Mouse (Mus musculus): Measurements from ENCODE around the gene Blm. TPM values are rescaled to one million over a fixed set of nuclear protein-coding genes. Genes with fewer than 3 reads are reported as not detected.

Blm gene
- polyA plus RNA-seq (2015; fragmentation: Nextera tagmentation; extraction: Ambion mirVana): 13.0 and 15.3 TPM in 2 replicates

DNA sequence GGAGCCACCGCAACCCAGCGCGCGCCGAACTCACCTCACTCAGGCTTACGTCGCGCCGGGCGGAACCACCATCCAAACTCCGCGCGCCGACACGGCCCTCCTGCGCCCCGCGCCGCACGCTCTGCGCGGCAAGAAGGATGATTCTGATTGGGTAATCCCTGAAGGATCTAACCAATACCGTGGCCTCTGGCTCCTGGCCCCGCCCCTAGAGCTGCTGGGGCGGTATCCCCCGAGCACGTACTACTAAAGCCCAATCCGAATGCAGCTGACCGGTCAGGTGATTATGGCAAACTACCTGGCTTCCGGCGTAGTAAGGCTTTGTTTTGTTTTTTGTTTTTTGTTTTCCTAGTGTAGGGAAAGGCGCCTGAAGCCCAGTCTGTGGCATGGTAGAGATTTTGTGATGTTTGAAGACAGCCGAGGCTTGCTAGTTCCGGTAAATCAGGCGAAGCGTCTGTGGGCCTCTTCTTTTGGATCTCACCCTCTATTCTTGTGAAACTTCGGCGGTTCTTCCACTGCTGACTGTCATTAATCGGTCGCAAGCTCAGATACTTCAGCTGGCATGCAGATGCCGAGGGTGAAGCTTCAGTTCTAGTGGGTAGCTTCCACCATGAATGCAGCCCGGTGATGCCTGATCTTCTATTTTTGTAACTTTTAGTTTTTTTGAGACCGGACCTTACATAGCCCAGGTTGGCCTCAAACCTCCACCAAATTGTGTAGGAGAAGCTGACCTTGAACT lies at the start of gene Blm:
TSS of gene Blm (minus strand) at position 111 of the 736 bp plus-strand sequence.
- WGBS: under 1% methylated on average over 43 of the region's 43 CpGs
- Histone ChIP-seq H3K27me3 (no peaks in the 10 kb centered on the region), H3K4me2 (peak within 1 kb of the TSS; percentile 87), H3K4me3 (peak within 1 kb of the TSS; percentile 63), H3K27ac (peak within 1 kb of the TSS; percentile 80), H3K36me3 (no peaks in the 10 kb centered on the region), H3K9ac (peak within 1 kb of the TSS; percentile 73), H3K9me3 (replicated peaks) (no peaks in the 10 kb centered on the region), H3K4me1 (replicated peaks) (peaks cover 12% of the 10 kb centered on the region)
- peak; percentile 100 for ATAC-seq (replicated peaks; ENCODE audit: insufficient number of reproducible peaks, insufficient read depth, low FRiP score, low read depth)

DNA sequence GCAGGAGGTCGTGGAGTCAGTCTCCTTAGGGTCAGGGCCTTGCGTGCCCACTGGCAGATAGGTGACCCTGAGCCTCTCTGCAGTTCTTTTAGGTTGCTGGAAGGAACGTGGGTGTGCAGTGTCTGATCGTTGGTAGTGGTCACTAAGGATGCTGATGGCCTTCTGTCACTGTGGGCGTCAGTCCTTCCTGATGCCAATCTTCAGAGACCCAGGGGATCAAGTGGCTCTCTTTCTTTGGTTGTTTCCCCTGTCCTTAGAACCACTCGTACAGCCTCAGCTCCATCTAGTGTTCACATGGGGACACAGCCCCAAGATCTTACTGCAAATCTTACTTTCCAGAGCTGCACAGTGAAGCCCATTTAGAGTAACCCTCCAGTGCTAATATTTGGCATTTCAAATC lies 49.1 kb upstream of the Blm start:
- H3K9me3 ChIP-seq (replicated peaks): no peaks in the 10 kb centered on the region
- 28% methylated on average over 6 of the region's 6 CpGs for WGBS
- ATAC-seq (replicated peaks; ENCODE audit: insufficient number of reproducible peaks, insufficient read depth, low FRiP score, low read depth): 0 out of 2 replicates have a peak, but pooled peaks have one; percentile 40
- peak overlapping the region; percentile 73; the same call in 1 of the 2 replicates for H3K27ac ChIP-seq
- H3K4me3 ChIP-seq: no peak overlapping the region
- no peak overlapping the region for H3K4me2 ChIP-seq
- peaks cover 3% of the 10 kb centered on the region; the same call in 1 of the 2 replicates for H3K27me3 ChIP-seq
- H3K4me1 ChIP-seq (replicated peaks): peaks cover 22% of the 10 kb centered on the region
- no peak overlapping the region for H3K9ac ChIP-seq
- H3K36me3 ChIP-seq: 0 out of 2 replicates have a peak, but pooled peaks cover under 1% of the 10 kb centered on the region

DNA sequence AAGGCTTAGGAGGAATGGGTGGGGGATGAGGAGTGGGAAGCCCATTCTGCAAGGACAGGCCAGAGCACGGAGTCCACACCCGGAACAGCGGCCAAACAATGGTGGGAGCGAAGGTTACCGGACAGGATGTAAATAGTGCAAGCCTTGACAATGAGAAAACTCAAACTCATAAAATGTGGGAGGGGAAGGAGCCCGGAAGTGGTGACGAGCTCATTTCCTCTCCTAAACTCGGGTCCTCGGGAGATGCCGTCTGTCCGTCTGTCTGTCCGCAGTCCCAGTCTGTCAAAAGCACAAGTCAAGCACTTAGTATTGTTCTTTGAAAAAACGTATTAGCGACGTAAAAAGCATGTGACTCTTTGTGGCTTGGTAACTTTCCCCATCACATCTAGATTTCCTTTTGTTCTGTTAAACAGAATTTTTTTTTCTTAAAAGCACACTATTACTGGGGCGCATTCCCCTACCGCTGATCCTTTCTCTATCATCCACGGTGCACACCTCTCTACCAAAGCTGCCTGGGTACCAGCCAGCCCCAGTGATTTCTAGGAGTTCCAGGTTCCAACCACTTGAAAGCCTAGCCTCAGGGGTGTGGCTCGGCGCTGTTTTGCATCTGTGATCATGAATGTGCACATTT lies 48.0 kb upstream of the Blm start:
- Histone ChIP-seq H3K36me3 (no peaks in the 10 kb centered on the region), H3K9me3 (replicated peaks) (no peaks in the 10 kb centered on the region), H3K27ac (peak overlapping the region; percentile 73), H3K9ac (no peak overlapping the region), H3K4me1 (replicated peaks) (peaks cover 22% of the 10 kb centered on the region), H3K27me3 (peaks cover 3% of the 10 kb centered on the region; the same call in 1 of the 2 replicates), H3K4me3 (no peak overlapping the region), H3K4me2 (peak overlapping the region; percentile 39)
- ATAC-seq (replicated peaks; ENCODE audit: insufficient number of reproducible peaks, insufficient read depth, low FRiP score, low read depth): peak; percentile 32; the same call in 1 of the 2 replicates
- WGBS: 53% methylated on average over 20 of the region's 20 CpGs

DNA sequence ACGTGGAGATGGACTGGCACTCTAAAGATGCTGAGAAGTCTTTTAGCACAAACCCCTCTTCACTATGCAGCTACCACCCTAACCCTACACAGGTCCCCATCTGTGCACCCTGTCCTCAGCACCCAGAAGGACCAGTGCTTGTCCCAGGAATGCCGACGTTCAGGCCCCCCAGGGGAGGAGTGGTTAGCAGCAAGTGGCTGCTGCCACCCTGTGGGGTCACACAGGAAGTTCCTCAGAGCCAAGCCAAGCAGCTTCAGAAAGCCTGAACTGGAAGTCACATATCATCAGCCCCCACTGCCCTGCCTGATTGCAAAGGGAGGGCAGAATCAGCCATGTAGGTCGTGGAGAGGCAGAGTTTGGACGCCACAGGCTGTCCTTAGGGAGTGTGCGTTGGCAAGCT lies 45.4 kb upstream of the Blm start:
- WGBS: 26% methylated on average over 6 of the region's 6 CpGs
- peaks cover 3% of the 10 kb centered on the region; the same call in 1 of the 2 replicates for H3K27me3 ChIP-seq
- H3K36me3 ChIP-seq: no peaks in the 10 kb centered on the region
- ATAC-seq (replicated peaks; ENCODE audit: insufficient number of reproducible peaks, insufficient read depth, low FRiP score, low read depth): no peak
- H3K4me1 ChIP-seq (replicated peaks): peaks cover 14% of the 10 kb centered on the region
- no peak overlapping the region for H3K4me3 ChIP-seq
- H3K4me2 ChIP-seq: no peak overlapping the region
- H3K9ac ChIP-seq: no peak overlapping the region
- no peak overlapping the region for H3K27ac ChIP-seq
- no peaks in the 10 kb centered on the region for H3K9me3 ChIP-seq (replicated peaks)

DNA sequence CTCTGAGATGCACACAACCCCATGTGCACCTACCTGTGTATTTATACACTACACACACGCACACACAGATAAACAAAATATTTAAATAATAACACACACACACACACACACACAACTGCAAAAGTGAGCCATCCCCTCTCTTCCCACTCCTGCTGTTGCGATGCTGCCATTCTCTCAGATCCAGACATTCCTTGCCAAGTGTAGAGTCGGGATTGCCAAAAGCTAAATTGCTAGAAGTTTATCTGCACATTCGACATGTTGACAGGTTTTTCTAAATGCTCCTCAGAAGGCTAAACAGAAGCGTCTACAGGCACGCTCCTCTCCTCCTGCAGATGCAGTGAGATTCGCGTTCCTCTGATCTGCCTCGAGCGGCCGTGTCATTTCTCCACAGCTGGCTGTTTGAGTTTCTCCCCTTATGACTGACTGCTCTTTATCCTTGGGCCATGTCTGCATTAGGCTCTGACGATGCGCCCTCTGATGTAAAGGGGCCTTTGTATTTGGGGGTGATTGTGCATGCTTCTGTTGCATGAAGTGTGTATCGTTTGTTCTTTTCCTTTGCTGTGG lies 42.6 kb upstream of the Blm start:
- H3K4me3 ChIP-seq: no peak overlapping the region
- WGBS: 41% methylated on average over 14 of the region's 14 CpGs
- no peak overlapping the region for H3K9ac ChIP-seq
- no peak overlapping the region for H3K27ac ChIP-seq
- H3K9me3 ChIP-seq (replicated peaks): no peaks in the 10 kb centered on the region
- no peaks in the 10 kb centered on the region for H3K36me3 ChIP-seq
- peaks cover 5% of the 10 kb centered on the region; the same call in 1 of the 2 replicates for H3K27me3 ChIP-seq
- peaks cover 14% of the 10 kb centered on the region for H3K4me1 ChIP-seq (replicated peaks)
- H3K4me2 ChIP-seq: no peak overlapping the region
- ATAC-seq (replicated peaks; ENCODE audit: insufficient number of reproducible peaks, insufficient read depth, low FRiP score, low read depth): no peak

DNA sequence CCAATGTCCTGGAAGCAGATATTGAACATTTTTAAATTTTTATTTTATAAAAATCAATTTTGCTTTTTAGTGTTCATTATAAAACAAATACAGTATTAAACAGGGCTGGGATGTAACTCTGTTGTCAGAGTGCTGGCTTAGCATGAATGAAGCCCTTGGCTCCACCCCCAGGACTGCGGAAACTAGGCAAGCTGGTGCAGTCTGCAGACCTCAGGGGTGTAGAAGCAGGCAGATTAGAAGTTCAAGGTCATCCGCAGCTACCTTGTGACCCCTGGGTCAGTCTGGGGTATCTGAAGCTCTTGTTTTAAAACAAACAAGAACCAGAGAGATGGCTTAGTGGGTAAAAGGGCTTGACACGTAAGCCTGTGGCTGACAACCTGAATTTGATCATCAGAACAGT lies 41.7 kb upstream of the Blm start:
- no peaks in the 10 kb centered on the region for H3K9me3 ChIP-seq (replicated peaks)
- no peak overlapping the region for H3K27ac ChIP-seq
- H3K4me2 ChIP-seq: no peak overlapping the region
- peaks cover 14% of the 10 kb centered on the region for H3K4me1 ChIP-seq (replicated peaks)
- no peak overlapping the region for H3K9ac ChIP-seq
- H3K36me3 ChIP-seq: no peaks in the 10 kb centered on the region
- no peak for ATAC-seq (replicated peaks; ENCODE audit: insufficient number of reproducible peaks, insufficient read depth, low FRiP score, low read depth)
- H3K4me3 ChIP-seq: no peak overlapping the region
- peaks cover 10% of the 10 kb centered on the region; the same call in 1 of the 2 replicates for H3K27me3 ChIP-seq
- WGBS: 70% methylated on average over 3 of the region's 3 CpGs

DNA sequence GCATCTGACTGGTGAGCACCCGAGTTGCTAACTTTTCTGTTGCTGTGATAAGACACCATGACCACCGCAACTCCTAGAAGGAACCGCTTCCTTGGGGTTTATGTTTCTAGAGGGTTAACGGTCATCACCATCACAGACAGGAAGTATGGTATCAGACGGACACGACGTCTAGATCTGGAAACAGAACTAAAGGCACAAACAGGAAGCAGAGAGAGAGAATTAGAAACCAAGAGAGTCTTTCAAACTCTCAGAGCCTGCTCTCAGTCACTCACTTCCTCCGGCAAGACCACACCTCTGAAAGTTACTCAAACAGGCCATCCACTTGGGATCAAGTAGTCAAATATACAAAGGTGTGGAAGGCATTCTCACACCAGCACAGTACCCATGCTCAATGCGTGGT lies 40.8 kb upstream of the Blm start:
- WGBS: 61% methylated on average over 9 of the region's 9 CpGs
- no peak overlapping the region for H3K4me3 ChIP-seq
- no peak overlapping the region for H3K9ac ChIP-seq
- no peak overlapping the region for H3K4me2 ChIP-seq
- no peaks in the 10 kb centered on the region for H3K36me3 ChIP-seq
- H3K4me1 ChIP-seq (replicated peaks): peaks cover 13% of the 10 kb centered on the region
- no peaks in the 10 kb centered on the region for H3K9me3 ChIP-seq (replicated peaks)
- no peak for ATAC-seq (replicated peaks; ENCODE audit: insufficient number of reproducible peaks, insufficient read depth, low FRiP score, low read depth)
- peaks cover 9% of the 10 kb centered on the region; the same call in 1 of the 2 replicates for H3K27me3 ChIP-seq
- no peak overlapping the region for H3K27ac ChIP-seq

DNA sequence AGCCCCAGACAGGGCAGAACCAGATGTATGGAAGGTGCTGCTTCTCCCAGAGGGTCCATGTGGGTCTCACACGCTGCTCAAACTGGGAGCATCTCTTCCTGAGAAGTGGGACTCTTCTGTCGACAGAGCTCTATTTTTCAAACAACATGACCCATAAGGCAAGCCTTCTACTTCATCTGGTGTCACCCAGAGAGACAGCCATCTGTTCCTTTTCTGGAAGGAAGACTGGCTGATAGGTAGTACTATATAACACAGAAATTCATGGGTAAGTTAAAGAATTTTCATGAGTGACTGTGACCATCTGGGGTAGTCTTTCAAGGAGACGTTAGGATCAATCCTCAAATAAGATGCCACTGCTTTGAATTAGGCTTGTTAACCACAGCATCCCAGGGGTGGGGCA lies 38.2 kb upstream of the Blm start:
- no peak for ATAC-seq (replicated peaks; ENCODE audit: insufficient number of reproducible peaks, insufficient read depth, low FRiP score, low read depth)
- H3K9ac ChIP-seq: no peak overlapping the region
- 61% methylated on average over 3 of the region's 3 CpGs for WGBS
- H3K4me2 ChIP-seq: no peak overlapping the region
- H3K36me3 ChIP-seq: no peaks in the 10 kb centered on the region
- H3K4me1 ChIP-seq (replicated peaks): peaks cover 7% of the 10 kb centered on the region
- no peak overlapping the region for H3K27ac ChIP-seq
- no peak overlapping the region for H3K4me3 ChIP-seq
- H3K9me3 ChIP-seq (replicated peaks): no peaks in the 10 kb centered on the region
- H3K27me3 ChIP-seq: peaks cover 7% of the 10 kb centered on the region; the same call in 1 of the 2 replicates

DNA sequence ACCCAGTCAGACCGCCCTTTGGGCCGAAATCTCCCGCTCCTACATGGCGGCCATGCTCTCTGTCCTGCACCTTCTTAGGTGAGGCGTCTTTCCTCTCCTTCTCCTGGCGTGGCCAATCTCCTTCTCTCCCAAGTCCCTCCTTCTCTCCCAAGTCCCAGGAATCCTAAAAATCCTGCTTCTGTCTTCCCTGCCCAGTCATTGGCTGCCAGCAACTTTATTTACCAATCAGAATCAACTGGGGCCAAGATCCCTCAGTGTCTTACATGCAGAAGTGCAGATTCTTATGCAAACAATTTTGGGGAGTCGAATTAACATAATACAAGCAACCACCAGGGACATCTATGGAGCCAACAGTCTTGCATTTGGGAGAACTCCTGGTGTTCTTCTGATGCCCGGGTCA lies 33.1 kb upstream of the Blm start:
- Histone ChIP-seq H3K27ac (no peak overlapping the region), H3K36me3 (no peaks in the 10 kb centered on the region), H3K4me1 (replicated peaks) (no peaks in the 10 kb centered on the region), H3K4me2 (no peak overlapping the region), H3K9me3 (replicated peaks) (no peaks in the 10 kb centered on the region), H3K9ac (no peak overlapping the region), H3K27me3 (peaks cover 7% of the 10 kb centered on the region; the same call in 1 of the 2 replicates), H3K4me3 (no peak overlapping the region)
- 83% methylated on average over 8 of the region's 8 CpGs for WGBS
- ATAC-seq (replicated peaks; ENCODE audit: insufficient number of reproducible peaks, insufficient read depth, low FRiP score, low read depth): no peak

DNA sequence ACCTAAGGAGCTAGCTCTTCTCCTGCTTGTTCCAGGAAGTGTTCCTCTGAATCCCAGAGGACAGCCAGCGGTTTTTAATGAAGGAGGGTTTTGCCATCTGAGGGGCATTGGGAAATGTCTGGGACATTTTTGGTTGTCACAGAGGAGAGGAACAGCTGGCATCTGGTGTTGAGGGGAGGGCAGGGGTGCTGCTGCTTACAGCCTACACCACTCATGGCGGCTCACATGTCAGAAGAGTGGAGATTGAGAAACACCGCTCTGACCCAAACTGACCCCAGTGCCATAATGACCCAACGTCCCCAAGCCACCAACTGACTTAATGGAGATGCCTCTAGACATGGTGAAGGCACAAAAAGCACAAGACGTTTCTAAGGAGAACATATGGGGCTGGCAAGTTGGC lies 27.0 kb upstream of the Blm start:
- Histone ChIP-seq H3K4me3 (no peak overlapping the region), H3K36me3 (no peaks in the 10 kb centered on the region), H3K4me2 (no peak overlapping the region), H3K27me3 (no peaks in the 10 kb centered on the region), H3K9me3 (replicated peaks) (no peaks in the 10 kb centered on the region), H3K4me1 (replicated peaks) (0 out of 2 replicates have a peak, but pooled peaks cover 4% of the 10 kb centered on the region), H3K27ac (no peak overlapping the region), H3K9ac (no peak overlapping the region)
- 72% methylated on average over 5 of the region's 5 CpGs for WGBS
- ATAC-seq (replicated peaks; ENCODE audit: insufficient number of reproducible peaks, insufficient read depth, low FRiP score, low read depth): no peak

DNA sequence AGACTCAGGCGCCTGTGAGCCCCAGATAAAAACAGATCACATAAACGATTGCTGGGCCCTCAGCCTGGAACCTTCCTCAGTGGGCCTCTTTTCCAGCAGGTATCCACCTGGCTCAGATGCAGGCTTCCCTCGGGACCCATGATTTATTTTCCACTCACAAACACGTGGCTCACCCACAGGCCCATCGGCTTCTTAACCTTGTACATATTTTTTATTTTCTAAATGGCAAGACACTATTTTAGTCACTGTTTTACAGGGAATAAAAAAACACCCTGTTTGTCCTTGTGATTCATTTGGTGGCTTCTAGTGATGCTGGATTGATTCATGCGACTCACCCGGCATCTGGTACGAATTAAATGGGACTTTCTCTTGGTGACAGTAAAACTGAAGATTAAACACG lies 26.4 kb upstream of the Blm start:
- 68% methylated on average over 9 of the region's 9 CpGs for WGBS
- Histone ChIP-seq H3K36me3 (no peaks in the 10 kb centered on the region), H3K4me1 (replicated peaks) (peaks cover 9% of the 10 kb centered on the region), H3K4me2 (no peak overlapping the region), H3K4me3 (no peak overlapping the region), H3K9ac (no peak overlapping the region), H3K27me3 (no peaks in the 10 kb centered on the region), H3K27ac (no peak overlapping the region), H3K9me3 (replicated peaks) (no peaks in the 10 kb centered on the region)
- ATAC-seq (replicated peaks; ENCODE audit: insufficient number of reproducible peaks, insufficient read depth, low FRiP score, low read depth): no peak

Data from heart, embryonic 15.5 days (tissue).